Mouse (Mus musculus) left cerebral cortex, adult 18-20 months (tissue): ENCODE measurements around the gene Lst1. TPM values are rescaled to one million over a fixed set of nuclear protein-coding genes. Genes with fewer than 3 reads are reported as not detected.
"Not testable (repeated sequence)": the region's sequence is repeated elsewhere in the genome, so short reads cannot be mapped to it uniquely, and the experiment has no call there.

Experiments used
- DNase-seq, 2 experiments: peaks; one replicate each; pipeline ENCODE4 v3.0.0; 2021 to 2022; ENCODE audit warnings: low spot score in 2 of 2, mixed read lengths in 1 of 2
- long read RNA-seq, 2 experiments: library from polyadenylated mRNA; stranded (forward); transcript quantifications; one replicate each; pipeline ENCODE4 v2.0.0; 2021
- total RNA-seq, 2 experiments: library from RNA; stranded (reverse); gene quantifications; 2 replicates each; pipeline ENCODE4 v1.2.3; 2021

Gene Lst1
- total RNA-seq: 1 to 10 TPM; 6.0 to 6.9 TPM
- long read RNA-seq, experiment 1, partial matches to known transcripts: 0 of 1 reads
- long read RNA-seq, experiment 1, other reads (novel, unspliced or antisense): 0 of 1 reads
- long read RNA-seq, experiment 2, partial matches to known transcripts: 0 of 1 reads
- long read RNA-seq, experiment 2, other reads (novel, unspliced or antisense): 1 of 1 reads

DNA sequence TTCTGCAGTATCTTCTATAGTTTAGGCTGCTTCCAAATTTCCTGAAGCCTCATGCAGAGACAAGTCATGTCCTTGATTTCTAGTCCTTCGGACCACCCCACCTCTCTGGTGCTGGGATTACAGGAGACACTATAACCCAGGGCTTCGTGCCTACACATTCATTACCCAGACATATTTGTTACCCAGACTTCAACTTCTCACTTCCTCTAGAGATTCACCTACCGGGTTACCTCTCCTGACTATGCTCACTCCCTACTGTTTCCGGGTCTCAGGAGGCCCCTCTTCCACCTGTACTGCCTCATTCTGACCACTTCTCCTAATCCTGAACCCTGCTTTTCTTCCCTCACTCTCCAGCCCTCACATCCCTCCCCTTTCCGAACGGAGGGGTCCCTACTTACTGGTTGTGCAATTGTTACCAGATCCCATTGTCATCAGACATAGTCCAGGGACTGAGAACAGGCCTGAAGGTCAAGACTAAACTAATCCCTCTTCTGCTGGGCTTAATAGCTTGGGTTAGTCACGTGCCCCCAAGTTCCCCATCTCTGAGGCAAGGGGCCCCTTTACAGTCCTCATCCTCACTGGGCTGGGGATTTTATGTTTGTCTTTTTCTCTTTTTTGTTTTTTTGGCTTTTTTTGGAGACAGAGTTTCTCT lies at the start of gene Lst1:
TSS of gene Lst1 (minus strand) at position 481 of the 652 bp plus-strand sequence.
- DNase-seq: no peak

DNA sequence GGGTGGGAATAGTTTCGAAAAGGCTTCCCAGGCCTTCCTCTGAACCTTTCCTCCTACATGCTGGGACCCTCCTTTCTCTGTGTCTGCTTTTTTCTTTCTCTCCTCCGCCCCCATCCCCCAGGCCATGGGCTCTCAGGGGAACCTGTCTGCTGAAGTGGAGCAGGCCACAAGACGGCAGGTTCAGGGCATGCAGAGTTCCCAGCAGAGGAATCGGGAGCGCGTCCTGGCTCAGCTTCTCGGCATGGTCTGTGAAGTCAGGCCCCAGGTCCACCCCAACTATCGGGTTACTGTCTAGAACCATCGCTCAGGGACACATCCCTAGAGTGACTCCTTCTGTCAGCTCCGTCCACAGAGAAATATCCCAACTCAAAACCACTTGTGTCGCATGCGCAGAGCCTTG lies 49.3 kb upstream of the Lst1 start:
- no peak for DNase-seq

DNA sequence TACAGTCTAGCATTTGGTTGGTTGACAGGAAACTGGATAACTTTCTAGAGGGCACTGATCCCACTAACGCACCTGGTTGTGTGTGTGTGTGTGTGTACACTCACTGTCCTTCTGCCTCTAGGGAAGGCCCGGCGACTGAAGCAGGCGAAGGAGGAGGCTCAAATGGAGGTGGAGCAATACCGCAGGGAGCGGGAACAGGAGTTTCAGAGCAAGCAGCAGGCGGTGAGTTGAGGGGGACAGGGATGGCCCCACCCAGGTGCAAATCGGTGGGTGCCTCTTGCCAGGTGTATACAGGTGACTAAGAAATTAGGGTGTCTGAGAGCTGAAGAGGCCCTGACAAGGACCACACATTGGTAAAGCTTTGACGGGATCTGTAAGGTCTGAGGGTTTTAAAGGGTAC lies 48.8 kb upstream of the Lst1 start:
- DNase-seq: peak in 1 of 2 experiments; percentile 44

DNA sequence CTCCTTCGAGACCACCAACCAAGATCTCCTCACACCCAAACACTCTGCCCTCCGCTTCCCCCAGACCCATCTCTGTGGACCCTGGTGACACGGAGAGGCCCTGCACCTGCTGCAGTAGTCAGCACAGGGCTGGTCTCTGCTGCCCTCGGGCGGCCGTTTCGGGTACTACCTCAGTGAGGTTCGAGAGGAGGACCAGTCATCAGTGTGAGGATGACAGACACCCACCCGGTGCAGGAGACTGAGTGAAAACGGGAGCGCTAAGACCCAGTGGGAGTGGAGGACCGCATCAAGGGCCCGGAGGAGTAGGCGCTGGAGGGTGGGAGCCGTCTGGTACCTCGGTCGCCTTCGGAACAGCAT lies 48.1 kb upstream of the Lst1 start:
- DNase-seq: peak; percentile 100

DNA sequence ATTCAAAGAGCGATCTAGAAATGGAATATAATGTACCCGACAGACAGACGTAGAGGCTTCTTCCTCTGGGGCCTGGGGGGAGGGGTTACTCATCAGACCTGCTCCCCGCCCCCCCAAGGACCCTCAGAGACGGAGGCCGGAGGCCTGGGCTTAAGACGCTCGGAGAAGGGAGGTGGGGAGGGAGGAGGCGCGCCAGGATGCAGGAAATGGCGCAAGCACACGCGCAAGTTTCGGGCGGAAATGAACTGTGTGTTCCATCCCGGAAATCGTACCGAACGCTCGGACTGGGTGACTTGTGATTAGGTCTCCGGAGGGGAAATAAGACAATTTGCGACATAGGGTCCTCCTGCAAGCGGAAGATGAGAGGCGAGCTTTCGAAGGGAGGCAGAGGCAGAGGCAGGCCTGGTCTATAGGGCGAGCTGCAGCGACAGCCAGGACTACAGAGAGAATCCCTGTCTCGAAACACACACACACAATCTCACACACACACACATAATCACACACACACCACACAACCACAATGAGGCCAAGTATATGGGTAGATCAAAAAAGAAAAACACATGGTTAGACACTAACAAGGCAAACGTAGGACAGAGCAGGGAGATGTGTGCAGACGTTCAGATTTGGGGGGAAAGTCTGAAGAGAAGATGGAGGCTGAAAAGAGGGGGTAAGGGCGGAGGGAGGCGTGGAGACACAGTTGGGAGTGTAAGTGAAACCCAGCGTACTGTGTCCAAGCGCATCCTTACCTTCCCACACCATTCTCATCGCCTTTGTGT lies 47.6 kb upstream of the Lst1 start, which contains the start of gene Nfkbil1:
TSS of gene Nfkbil1 (minus strand) at position 179 of the 776 bp plus-strand sequence.
- peak; percentile 90 to 92 for DNase-seq

DNA sequence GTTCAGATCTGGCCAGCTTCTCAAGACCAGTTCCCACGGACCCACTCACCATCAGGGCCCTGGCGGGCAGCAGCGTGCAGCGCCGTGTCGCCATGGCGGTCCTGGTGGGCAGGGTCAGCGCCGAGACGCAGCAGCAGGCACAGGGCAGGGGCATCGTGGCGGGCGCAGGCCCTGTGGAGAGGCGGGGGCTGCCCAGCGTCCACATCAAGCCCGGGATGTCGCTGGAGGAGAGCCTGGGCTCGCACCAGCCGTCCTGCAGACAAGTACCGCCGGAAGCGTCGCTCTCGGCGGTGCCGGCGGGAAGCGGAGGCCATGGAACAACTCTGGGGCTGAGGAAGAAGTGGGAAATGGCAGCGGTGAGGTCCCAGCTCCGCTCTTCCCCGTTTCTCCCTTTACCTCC lies 46.7 kb upstream of the Lst1 start:
- DNase-seq: no peak

DNA sequence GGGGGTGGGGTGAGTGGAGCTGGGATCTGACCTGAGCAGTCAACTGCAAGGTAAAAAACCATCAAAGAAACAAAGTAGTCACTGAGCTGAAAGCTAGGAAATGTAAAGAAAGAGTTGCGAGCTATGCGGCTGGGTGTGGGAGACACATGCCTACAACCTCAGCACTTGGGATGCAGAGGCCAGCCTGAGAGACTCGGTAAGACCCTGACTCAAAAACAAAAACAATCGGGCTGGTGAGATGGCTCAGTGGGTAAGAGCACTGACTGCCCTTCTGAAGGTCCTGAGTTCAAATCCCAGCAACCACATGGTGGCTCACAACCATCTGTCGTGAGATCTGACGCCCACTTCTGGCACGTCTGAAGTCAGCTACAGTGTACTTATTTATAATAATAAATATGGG lies 45.9 kb upstream of the Lst1 start:
- DNase-seq: not testable (repeated sequence)

DNA sequence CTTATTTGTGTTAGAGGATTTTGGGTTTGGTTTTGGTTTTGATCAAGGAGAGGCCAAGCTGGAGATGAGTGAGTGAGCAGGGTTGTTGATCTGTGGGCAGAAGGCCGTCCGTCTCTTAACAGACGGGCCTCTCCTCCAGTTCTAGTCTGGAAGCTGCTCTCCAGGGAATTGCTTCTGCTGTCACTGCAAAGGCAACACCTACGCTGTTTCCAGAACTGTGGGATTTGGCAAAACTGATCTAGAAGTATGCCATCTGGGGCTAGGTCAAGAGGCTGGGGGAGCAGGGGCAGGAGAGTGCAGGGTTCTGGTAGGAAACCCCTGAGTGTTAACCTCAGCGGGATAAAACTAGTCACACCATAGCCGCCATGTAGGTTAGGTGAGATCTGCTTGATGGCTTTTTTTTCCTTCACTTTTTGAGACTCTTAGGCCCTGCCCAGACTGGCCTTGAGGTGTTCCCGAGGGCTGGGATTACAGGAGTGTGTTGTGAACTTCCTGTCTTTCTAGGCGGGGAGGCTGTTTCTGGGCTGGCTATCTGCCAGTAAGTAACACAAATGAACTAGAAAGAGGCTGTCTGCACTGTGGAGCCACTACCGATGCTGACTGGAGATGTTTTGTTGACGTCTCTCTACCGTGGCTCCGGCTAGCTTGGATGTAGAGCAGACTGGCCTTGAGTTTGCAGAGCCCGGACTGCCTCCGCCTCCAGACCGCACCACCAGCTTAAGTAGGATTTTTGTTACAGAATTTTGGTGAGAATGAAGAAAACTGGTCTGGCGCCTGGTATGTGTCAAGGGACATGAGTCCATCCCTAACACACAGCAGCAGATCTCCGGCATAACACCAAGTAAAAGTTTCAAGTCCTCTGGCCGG lies 45.1 kb upstream of the Lst1 start, which contains the start of gene Atp6v1g2:
TSS of gene Atp6v1g2 (plus strand) at position 547 of the 867 bp plus-strand sequence.
- no peak for DNase-seq

DNA sequence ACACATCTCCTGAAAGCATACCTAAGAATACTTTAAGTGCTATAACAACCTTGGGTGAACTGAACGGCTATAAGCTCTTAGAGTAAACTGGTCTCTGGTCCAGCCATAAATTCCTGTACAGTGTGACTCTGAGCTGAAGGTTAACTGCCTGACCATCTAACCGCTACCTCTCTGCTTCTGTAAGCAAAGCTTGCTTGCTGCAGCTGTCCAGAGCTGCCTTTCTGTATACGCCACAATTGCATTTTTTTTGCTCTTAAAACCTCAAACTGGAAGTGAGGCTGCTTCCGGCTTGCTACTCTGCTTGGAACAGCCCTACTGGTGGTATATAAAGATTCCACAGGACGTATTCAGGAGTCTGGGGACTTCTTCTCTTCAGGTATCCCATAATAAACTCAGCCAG lies 44.4 kb upstream of the Lst1 start:
- DNase-seq: no peak

DNA sequence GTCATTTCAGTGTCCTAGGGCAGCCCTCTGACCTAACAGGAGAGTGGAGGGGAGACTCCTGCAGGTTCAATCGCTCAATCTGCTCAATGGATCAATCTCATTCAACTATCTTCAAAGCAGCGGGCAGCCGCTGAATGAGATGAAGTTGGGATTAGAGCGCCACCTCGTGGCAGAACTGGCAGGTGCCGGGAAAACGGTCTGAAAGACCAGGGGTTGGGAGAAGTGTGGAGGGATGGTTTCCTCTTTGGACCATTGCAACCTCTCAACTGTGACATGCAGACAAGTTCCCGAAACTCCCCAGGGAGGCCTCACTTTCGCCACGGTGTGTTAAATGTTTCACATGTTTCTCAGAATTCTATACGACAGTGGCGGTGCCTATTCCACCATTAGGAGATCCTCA lies 43.8 kb upstream of the Lst1 start:
- DNase-seq: peak; percentile 84 to 90

DNA sequence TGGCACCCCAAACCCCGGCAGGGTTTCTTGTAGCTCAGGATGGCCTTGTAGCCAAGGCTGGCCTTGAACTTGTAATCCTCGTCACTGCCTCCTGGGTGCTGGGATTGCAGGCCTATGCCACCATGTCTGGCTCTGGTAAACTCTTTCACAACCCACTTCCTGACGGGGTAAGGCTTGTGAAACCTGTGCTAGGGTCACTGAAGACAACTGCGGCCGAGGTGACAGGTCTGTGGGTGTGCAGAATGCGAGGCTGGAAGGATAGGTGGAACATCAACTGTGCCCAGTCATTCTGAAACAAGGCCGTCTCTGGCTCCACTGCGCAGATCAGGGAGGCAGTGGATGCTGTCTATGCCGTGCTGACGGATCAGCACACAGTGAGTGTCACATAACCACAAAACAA lies 42.8 kb upstream of the Lst1 start:
- DNase-seq: no peak

DNA sequence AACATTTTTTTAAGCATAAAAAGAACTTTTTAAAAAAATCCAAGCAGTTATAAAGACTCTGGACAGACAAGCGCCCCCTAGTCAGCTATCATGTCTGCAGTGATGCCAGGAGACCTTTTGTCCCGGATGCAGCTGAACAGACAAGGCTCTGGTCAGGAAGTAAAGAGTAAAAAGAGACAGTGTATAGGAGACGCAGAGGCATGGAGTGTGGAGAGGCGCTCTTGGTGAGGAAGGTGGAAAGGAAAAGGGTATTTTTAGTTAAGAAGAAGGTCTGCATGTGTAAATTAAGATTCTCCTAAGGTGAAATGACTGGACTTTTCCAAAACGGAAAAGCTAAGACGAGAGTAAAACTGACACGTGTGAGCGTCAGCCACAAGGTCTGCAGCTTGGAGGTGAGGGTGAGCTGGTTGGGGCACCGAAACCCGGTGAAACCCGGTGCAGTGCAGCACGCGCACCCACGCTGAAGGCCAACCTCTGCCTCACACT lies 38.4 kb upstream of the Lst1 start:
- no peak for DNase-seq

DNA sequence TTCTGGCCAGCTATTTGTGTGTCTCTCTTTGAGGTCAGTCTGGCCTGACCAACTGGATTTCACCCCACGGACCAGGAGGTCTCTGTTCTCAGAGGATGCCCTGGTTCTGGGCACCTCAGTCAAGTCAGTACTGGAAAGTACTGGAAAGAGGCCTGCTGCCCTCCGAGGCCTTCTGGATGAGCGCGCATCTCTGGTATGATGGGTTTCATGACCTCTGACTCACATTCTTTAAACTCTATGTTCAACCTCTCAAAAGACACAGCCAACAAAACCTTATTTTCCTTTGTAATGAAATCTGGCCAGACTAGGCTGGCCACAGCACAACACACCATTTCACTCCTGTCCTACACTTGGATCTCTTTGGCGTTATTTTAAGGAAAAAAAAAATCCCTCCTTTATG lies 37.2 kb upstream of the Lst1 start:
- no peak for DNase-seq

DNA sequence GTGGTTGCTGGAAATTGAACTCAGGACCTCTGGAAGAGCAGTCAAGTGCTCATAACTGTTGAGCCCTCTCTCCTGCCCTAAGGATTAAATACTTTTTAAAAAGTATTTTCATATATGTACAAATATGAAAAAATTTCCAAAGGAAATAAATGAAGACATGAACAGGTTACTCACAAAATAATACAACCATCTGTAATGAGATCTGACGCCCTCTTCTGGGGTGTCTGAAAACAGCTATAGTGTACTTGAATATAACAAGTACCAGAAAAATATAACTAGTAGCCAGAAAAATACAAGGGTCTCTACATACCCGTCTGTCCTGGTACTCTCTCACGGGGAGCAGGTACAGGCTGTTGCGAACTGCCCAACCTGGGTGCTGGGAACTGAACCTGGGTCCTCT lies 36.4 kb upstream of the Lst1 start:
- DNase-seq: no peak

DNA sequence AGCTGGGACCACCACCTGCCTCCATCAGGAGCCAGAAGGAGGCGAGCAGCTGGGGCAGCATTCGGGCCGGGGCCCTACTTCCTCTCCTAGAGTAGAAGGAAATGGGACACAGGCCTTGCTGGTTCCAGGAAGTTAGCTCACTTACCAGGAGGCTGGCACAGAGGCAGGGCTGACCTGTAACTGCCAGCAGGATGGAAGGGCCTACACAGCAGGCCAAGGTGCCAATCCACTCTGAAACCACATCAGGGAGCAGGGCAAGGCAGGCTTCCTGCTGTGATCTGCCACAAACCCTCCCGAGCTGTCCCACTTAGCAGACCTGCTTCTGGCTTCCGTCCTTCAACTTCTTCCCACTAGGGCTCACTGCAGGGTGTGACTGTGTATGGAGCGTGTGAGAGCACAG lies 34.1 kb upstream of the Lst1 start:
- no peak for DNase-seq

DNA sequence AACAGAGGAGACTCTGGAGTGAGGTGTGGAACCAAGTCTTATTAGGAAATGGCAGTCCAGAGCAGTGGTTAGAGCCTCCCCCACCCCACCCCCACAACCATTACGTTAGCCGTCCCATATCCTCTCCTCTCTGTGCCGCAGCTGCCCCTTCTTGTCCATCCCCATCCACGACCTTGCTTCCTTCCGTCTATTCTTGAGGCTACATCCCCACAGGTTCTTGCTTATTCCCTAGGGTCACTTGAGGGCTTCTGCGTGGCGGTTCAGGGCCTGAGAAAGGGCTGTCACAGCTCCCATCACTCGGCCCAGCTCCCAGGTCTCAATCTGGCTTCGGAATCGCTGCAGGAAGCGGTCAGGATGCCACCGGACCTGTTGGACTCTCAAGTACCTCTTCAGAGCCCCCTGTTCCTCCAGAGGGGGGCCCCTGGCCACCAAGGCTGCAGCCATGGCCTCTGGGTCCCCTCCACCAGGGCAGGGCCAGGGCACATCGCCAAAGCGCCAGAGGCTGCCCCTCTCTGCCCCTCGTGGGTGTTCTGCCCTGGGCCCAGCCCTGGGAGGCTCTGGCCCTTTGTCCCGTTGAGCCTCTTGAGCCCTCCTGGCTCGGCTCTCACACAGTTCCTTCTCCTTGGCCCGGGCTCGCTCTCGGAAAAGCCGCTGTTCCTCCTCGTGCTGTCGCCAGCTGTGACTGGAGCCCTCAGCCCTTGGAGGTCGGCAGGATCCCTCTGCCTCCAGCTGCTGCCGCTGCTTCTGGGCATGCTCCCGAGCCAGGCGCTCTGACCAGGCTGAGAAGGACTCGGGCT lies 32.1 kb upstream of the Lst1 start, which contains the start of gene Gm16181:
TSS of gene Gm16181 (plus strand) at position 679 of the 797 bp plus-strand sequence.
- DNase-seq: no peak

DNA sequence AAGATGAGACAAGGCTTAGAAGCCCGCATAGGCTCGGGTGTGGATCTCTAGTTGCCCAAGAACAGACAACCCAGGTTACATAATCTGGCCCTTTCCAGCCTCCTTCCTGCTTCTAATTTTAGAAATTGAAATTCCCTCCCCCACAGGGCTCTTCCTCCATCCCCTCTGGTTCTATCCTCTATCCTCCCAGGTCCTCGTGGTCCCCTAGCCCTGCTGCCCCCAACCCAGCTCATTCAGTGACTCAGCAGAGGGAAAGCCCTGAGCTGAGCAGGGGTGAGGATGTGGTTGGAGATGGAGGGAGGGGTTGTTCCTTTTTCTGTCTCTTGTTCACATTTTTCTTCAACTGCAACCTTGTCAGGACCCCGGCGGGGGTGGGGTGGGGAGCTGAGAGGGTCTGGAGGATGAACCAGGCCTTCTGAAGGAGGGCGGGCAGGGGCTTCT lies 31.4 kb upstream of the Lst1 start:
- DNase-seq: no peak

DNA sequence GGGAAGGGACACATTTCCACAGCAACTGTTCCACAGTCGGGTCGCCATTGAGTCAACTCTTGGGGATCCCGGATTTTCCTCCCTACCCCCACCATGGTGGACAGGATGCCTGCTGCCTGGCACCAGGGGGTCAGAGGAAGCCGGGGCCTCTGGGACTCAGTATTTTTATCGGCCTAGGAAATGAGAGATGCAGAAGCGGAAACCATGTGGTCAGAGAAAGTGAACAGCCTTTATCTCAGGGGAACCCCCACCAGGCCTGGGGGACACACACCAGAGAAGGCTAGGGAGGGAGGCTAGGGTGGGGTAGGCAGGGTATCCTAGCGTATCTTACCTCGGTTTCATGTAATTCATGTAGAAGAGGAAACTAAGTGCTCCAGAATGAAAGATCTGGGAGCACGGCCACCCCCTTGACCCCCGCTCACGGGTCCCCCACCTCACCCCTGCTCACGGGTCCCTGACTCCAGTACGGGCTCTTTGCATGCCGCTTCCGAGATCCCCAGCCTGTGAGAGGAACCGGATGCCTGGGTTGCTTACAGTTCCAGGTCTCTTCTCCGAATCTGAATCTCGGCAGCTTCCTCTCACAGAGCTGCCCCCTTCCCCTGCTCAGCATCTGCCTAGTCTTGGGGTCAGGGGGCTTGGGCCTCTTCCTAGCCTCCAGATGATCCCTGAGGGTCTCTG lies 30.4 kb upstream of the Lst1 start:
- DNase-seq: no peak

DNA sequence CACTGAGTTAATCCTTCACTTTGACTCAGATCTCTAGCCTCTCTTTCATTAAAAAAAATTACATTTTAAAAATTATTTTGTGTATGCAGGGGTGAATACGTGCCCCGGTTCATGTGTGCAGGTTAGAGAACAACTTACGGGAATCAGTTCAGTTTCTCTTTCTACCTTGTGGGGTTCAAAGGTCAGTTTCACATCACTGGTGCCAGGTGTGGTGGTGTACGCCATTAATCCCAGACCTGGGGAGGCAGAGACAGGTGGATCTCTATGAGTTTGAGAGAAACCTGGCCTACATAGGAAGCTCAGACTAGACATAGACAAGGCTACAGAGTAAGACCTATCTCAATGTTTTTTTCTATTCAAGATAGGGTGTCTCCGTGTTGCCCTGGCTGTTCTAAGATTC lies 24.8 kb upstream of the Lst1 start:
- no peak for DNase-seq

DNA sequence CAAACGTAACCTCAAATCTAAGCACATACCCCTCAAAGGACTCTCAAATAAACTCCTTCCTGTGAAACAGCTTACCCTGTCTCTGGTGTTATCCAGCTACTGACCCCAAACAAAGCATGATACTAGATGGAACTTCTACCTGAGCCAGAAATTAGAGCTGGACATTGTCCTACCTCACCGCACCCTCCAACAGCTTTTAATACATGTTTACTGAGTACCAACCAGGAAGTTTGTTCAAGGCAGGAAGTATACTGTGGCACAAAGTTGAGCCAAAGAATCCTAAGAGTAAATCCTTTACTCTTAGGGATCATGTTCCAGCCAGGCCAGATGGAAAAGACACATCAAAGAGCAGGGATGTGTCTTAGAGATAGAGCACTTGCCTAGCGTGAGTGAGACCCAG lies 22.4 kb upstream of the Lst1 start:
- DNase-seq: no peak
